Mouse (Mus musculus) lung, postnatal 0 days (tissue): Measurements from ENCODE around the gene St6galnac3.

Experiments used
- CTCF ChIP-seq: IDR thresholded peaks from 2 replicates; pipeline ENCODE4 v1.5.1; 2016; ENCODE audit warnings: antibody characterized with exemption, mild to moderate bottlenecking
- EP300 ChIP-seq: IDR thresholded peaks from 2 replicates; pipeline ENCODE4 v1.6.1; 2016; ENCODE audit warnings: antibody characterized with exemption, mild to moderate bottlenecking, control low read depth

- TF ChIP-seq CTCF (no peak), EP300 (no peak)
These were observed 368.9 kb downstream of the St6galnac3 start for GRCm38 (mm10) chr3:153356071-153356470.
